In genomic region chr12:80751556-80751955, GRCm38 (mm10) we compare ENCODE assay signal across 26 mouse cellular contexts. TPM values are rescaled to one million over a fixed set of nuclear protein-coding genes. Genes with fewer than 3 reads are reported as not detected.
DNase-seq lines count a peak whose midpoint lies in the region; TF ChIP-seq lines count a peak whose summit lies in the region.
"Had no signal": no experiment of that assay in that cellular context is flagged by ENCODE, and none has a peak within 500 bp of the region (broad histone marks: within the 10 kb centered on the region; RNA-seq: fewer than 3 reads in every experiment).

No protein-coding gene starts in this region.

- TF ChIP-seq POLR2A in MEL (IDR thresholded peaks at IDR 0.05; ENCODE audit: control insufficient read depth in 1 of 2, insufficient read depth in 1 of 2, low read depth in 1 of 2, low read length in 2 of 2, poor library complexity in 1 of 2): no peak

- no peak overlapping the region for H3K4me3 ChIP-seq in layer of hippocampus, adult 2 months
- no peak overlapping the region for H3K4me3 ChIP-seq in MEL (ENCODE audit: control insufficient read depth in 1 of 2, insufficient read depth in 1 of 2, low read depth in 2 of 2, low read length in 2 of 2)
- H3K4me3 ChIP-seq: embryonic facial prominence, embryonic 13.5 days; embryonic facial prominence, embryonic 15.5 days; erythroblast, embryonic 14.5 days; forebrain, embryonic 10.5 days; forebrain, embryonic 12.5 days had no signal

- no peak for DNase-seq in layer of hippocampus, adult 2 months (ENCODE audit: low spot score in 2 of 2)
- DNase-seq in layer of hippocampus, adult 18-20 months (ENCODE audit: low spot score in 2 of 2): no peak
- DNase-seq in MEL (ENCODE audit: low read depth, low spot score) (no peak), NIH3T3 (ENCODE audit: low read depth) (peak; percentile 77)
- peak; percentile 38 for DNase-seq in telencephalon, adult 2 months (ENCODE audit: low read depth, low spot score)
- no peak for DNase-seq in adrenal gland, adult (ENCODE audit: inconsistent age in 2 of 2, low spot score in 1 of 2)
- no peak for DNase-seq in embryo, embryonic 9.5 days (ENCODE audit: extremely low spot score)
- no peak for DNase-seq in cerebellum, postnatal 25 days
- DNase-seq: adrenal gland, adult 8-10 months; adrenal gland, postnatal 14 days; adrenal gland, postnatal 36 days; B cell, adult 2 months; cerebellum, adult 11 months; cerebellum, adult 18-20 months; cerebellum, adult 8-10 months; cerebellum, adult 9-11 months; cerebellum, postnatal 14 days had no signal

- peaks cover 0 to 10% of the 10 kb centered on the region in 2 experiments; a peak in 1 of 4 replicates for H3K4me1 ChIP-seq in MEL (ENCODE audit: control insufficient read depth in 1 of 2, insufficient read depth in 2 of 2, low read length in 2 of 2)
- H3K4me1 ChIP-seq: embryonic facial prominence, embryonic 13.5 days; embryonic facial prominence, embryonic 15.5 days; forebrain, embryonic 10.5 days had no signal

- no peak for TF ChIP-seq CTCF in layer of hippocampus, adult 2 months (conservative IDR thresholded peaks at IDR 0.05)
- TF ChIP-seq CTCF in MEL (IDR thresholded peaks at IDR 0.05 in 2 of 3, conservative IDR thresholded peaks at IDR 0.05 in 1 of 3; ENCODE audit: control insufficient read depth in 1 of 3, insufficient read depth in 1 of 3, low read depth in 2 of 3, low read length in 3 of 3, poor library complexity in 1 of 3, severe bottlenecking in 1 of 3): no peak

- no peaks in the 10 kb centered on the region for H3K27me3 ChIP-seq in MEL (ENCODE audit: control insufficient read depth in 1 of 2, insufficient read depth in 2 of 2, low read length in 2 of 2)
- H3K27me3 ChIP-seq: forebrain, embryonic 12.5 days had no signal

- TF ChIP-seq RAD21 in MEL (IDR thresholded peaks at IDR 0.05; ENCODE audit: low read depth, low read length): no peak

- peak overlapping the region; percentile 36; the same call in 1 of the 2 replicates for H3K27ac ChIP-seq in layer of hippocampus, adult 2 months
- H3K27ac ChIP-seq in MEL (ENCODE audit: control insufficient read depth, low read depth, low read length): no peak overlapping the region
- H3K27ac ChIP-seq: embryonic facial prominence, embryonic 13.5 days; embryonic facial prominence, embryonic 15.5 days; forebrain, embryonic 10.5 days; forebrain, embryonic 12.5 days had no signal

- H3K36me3 ChIP-seq in MEL (ENCODE audit: control insufficient read depth in 1 of 2, insufficient read depth in 2 of 2, low read length in 2 of 2): 0 out of 4 replicates have a peak, but pooled peaks cover 0 to 3% of the 10 kb centered on the region in 2 experiments
- H3K36me3 ChIP-seq: embryonic facial prominence, embryonic 13.5 days; embryonic facial prominence, embryonic 15.5 days; G1E had no signal

- no peaks in the 10 kb centered on the region for H3K79me2 ChIP-seq in MEL (ENCODE audit: control insufficient read depth, insufficient read depth, low read length, poor library complexity)

- no peak overlapping the region for H3K9ac ChIP-seq in MEL (ENCODE audit: control insufficient read depth, low read depth, low read length, poor library complexity, severe bottlenecking)
- H3K9ac ChIP-seq: embryonic facial prominence, embryonic 13.5 days; embryonic facial prominence, embryonic 15.5 days; forebrain, embryonic 12.5 days had no signal

- TF ChIP-seq EP300 in MEL (IDR thresholded peaks at IDR 0.05; ENCODE audit: low read depth in 1 of 2, low read length in 2 of 2): no peak

- H3K9me3 ChIP-seq in MEL (replicated peaks; ENCODE audit: insufficient read depth, low read length): no peaks in the 10 kb centered on the region
- H3K9me3 ChIP-seq: embryonic facial prominence, embryonic 13.5 days; embryonic facial prominence, embryonic 15.5 days; G1E had no signal

TF ChIP-seq in MEL, 35 proteins besides CTCF, POLR2A, EP300 and RAD21:
- TF ChIP-seq ETS1 (IDR thresholded peaks at IDR 0.05; ENCODE audit: low read depth, low read length) (0 out of 2 replicates have a peak, but pooled peaks have one; percentile 9), NELFE (IDR thresholded peaks at IDR 0.05; ENCODE audit: low read depth, low read length) (no peak)

RNA-seq across cellular contexts. Expression of gene Ccdc177, which starts 8.9 kb away (rescaled TPM):
- 10 to 100 TPM; 18.4 to 18.6 TPM for total RNA-seq in layer of hippocampus, adult 2 months (2021)
- total RNA-seq in layer of hippocampus, adult 18-20 months (2021): 10 to 100 TPM; 16.2 to 16.3 TPM
- not detected in 2 replicates for total RNA-seq in MEL (2012; rRNA removed)
- not detected for polyA plus RNA-seq in MEL (2012; ENCODE audit: insufficient read depth in 1 of 2, insufficient read length in 2 of 2, low read depth in 1 of 2, low replicate concordance in 2 of 2, missing spikeins in 1 of 2)
- total RNA-seq: adrenal gland, adult 18-20 months; adrenal gland, postnatal 14 days; adrenal gland, postnatal 36 days; CH12.LX had no signal
- polyA plus RNA-seq: CD4-positive, CD25-positive, alpha-beta regulatory T cell, adult 4 months; erythroblast, embryonic 14.5 days; G1E had no signal

RNA-seq across cellular contexts. Expression of gene Susd6, which starts 38.8 kb away (rescaled TPM):
- total RNA-seq in layer of hippocampus, adult 2 months (2021): 10 to 100 TPM; 71.6 to 72.1 TPM
- total RNA-seq in layer of hippocampus, adult 18-20 months (2021): 10 to 100 TPM; 64.0 to 76.3 TPM
- 12.2 and 13.0 TPM in 2 replicates for total RNA-seq in MEL (2012; rRNA removed)
- 10 to 100 TPM in 1 of 2 experiments, not detected in 1; 22.4 TPM for polyA plus RNA-seq in MEL (2012; ENCODE audit: insufficient read depth in 1 of 2, insufficient read length in 2 of 2, low read depth in 1 of 2, low replicate concordance in 2 of 2, missing spikeins in 1 of 2)

RNA-seq across cellular contexts. Expression of gene Plekhd1, which starts 59.2 kb away (rescaled TPM):
- 1 to 10 TPM; 5.6 to 6.5 TPM for total RNA-seq in layer of hippocampus, adult 2 months (2021)
- total RNA-seq in layer of hippocampus, adult 18-20 months (2021): 1 to 10 TPM; 5.7 to 8.3 TPM
- total RNA-seq in MEL (2012; rRNA removed): not detected in 2 replicates
- polyA plus RNA-seq in MEL (2012; ENCODE audit: insufficient read depth in 1 of 2, insufficient read length in 2 of 2, low read depth in 1 of 2, low replicate concordance in 2 of 2, missing spikeins in 1 of 2): under 1 TPM in 1 of 2 experiments, not detected in 1; 0.04 TPM
- total RNA-seq: adrenal gland, adult 18-20 months; adrenal gland, postnatal 14 days; adrenal gland, postnatal 36 days had no signal
- polyA plus RNA-seq: G1E had no signal

Comparison
In these comparisons a context has a peak if more than half of its experiments do, and no peak if none do; other contexts are left out.
1. DNase-seq: peak in NIH3T3 (single experiment) and telencephalon, adult 2 months (single experiment); none in layer of hippocampus, adult 2 months (0 of 2), layer of hippocampus, adult 18-20 months (0 of 2), MEL (single experiment), adrenal gland, adult (0 of 2), embryo, embryonic 9.5 days (single experiment) and cerebellum, postnatal 25 days (0 of 2).
2. RNA of gene Ccdc177, which starts 8.9 kb away (total RNA-seq): 18.4 to 18.6 TPM in layer of hippocampus, adult 2 months and 16.2 to 16.3 TPM in layer of hippocampus, adult 18-20 months; not detected in MEL; every median in the first group is over 10 times any median in the second.